Mouse (Mus musculus): ENCODE measurements around the gene Agfg1. TPM values are rescaled to one million over a fixed set of nuclear protein-coding genes. Genes with fewer than 3 reads are reported as not detected.
A peak's percentile ranks its signal among the peaks of the same experiment; 100 is the strongest.

The Agfg1 gene
- polyA plus RNA-seq, 1 experiment, result 21.7 TPM

GRCm38 (mm10) chr1:82798922-82799321 is 40.4 kb upstream of the Agfg1 start:
- TF ChIP-seq MAX (IDR thresholded peaks at IDR 0.05; ENCODE audit: low read depth) (no peak), CEBPB (IDR thresholded peaks at IDR 0.05; ENCODE audit: insufficient read depth, poor library complexity, severe bottlenecking) (peak; percentile 34; the same call in 1 of the 2 replicates), TCF12 (IDR thresholded peaks at IDR 0.05; ENCODE audit: insufficient read depth, poor library complexity, severe bottlenecking) (no peak), USF1 (IDR thresholded peaks at IDR 0.05; ENCODE audit: low read depth) (no peak)
- H3ac ChIP-seq (ENCODE audit: control insufficient read depth, insufficient read length), result no peak overlapping the region
- no peak overlapping the region for H3K4me3 ChIP-seq
- H3K79me2 ChIP-seq (ENCODE audit: control insufficient read depth, insufficient read depth), result no peaks in the 10 kb centered on the region
- H3K27me3 ChIP-seq (ENCODE audit: control insufficient read depth, insufficient read depth, insufficient read length), result no peaks in the 10 kb centered on the region
- H3K4me2 ChIP-seq (ENCODE audit: low read depth), result no peak overlapping the region
- H3K36me3 ChIP-seq (ENCODE audit: control insufficient read depth, insufficient read depth), result no peaks in the 10 kb centered on the region

GRCm38 (mm10) chr1:82801105-82801783 is 38.0 kb upstream of the Agfg1 start:
- H3K4me2 ChIP-seq (ENCODE audit: low read depth), result no peak overlapping the region
- no peaks in the 10 kb centered on the region for H3K27me3 ChIP-seq (ENCODE audit: control insufficient read depth, insufficient read depth, insufficient read length)
- no peak overlapping the region for H3ac ChIP-seq (ENCODE audit: control insufficient read depth, insufficient read length)
- no peak overlapping the region for H3K4me3 ChIP-seq
- H3K79me2 ChIP-seq (ENCODE audit: control insufficient read depth, insufficient read depth), result no peaks in the 10 kb centered on the region
- TF ChIP-seq POLR2A (IDR thresholded peaks at IDR 0.05; ENCODE audit: insufficient read length, low read depth), result no peak
- TF ChIP-seq E2F4 (IDR thresholded peaks at IDR 0.05; ENCODE audit: insufficient read depth), result no peak
- no peak for TF ChIP-seq SRF (IDR thresholded peaks at IDR 0.05; ENCODE audit: control insufficient read depth, insufficient read length, low read depth)
- no peak for TF ChIP-seq TCF12 (IDR thresholded peaks at IDR 0.05; ENCODE audit: insufficient read depth, poor library complexity, severe bottlenecking)
- no peak for TF ChIP-seq MYOG (IDR thresholded peaks at IDR 0.05; ENCODE audit: control insufficient read depth in 1 of 3, insufficient read depth in 1 of 3, insufficient read length in 2 of 3, low read depth in 2 of 3)
- no peak for TF ChIP-seq MAX (IDR thresholded peaks at IDR 0.05; ENCODE audit: low read depth)
- no peak for TF ChIP-seq TCF3 (IDR thresholded peaks at IDR 0.05; ENCODE audit: insufficient read length, low read depth)
- no peak for TF ChIP-seq REST (IDR thresholded peaks at IDR 0.05; ENCODE audit: insufficient read depth, insufficient read length)
- no peak for TF ChIP-seq POLR2AphosphoS2 (IDR thresholded peaks at IDR 0.05; ENCODE audit: insufficient read length, low read depth)
- no peak for TF ChIP-seq MYOD1 (IDR thresholded peaks at IDR 0.05; ENCODE audit: control insufficient read depth in 1 of 3, insufficient read length in 2 of 3, low read depth in 2 of 3)
- no peak for TF ChIP-seq USF1 (IDR thresholded peaks at IDR 0.05; ENCODE audit: low read depth)
- TF ChIP-seq CEBPB (IDR thresholded peaks at IDR 0.05; ENCODE audit: insufficient read depth, poor library complexity, severe bottlenecking), result no peak
- H3K36me3 ChIP-seq (ENCODE audit: control insufficient read depth, insufficient read depth), result no peaks in the 10 kb centered on the region

- no peak overlapping the region for H3K4me3 ChIP-seq
- TF ChIP-seq MYOG (IDR thresholded peaks at IDR 0.05; ENCODE audit: control insufficient read depth in 1 of 3, insufficient read depth in 1 of 3, insufficient read length in 2 of 3, low read depth in 2 of 3), result no peak
- no peak for TF ChIP-seq E2F4 (IDR thresholded peaks at IDR 0.05; ENCODE audit: insufficient read depth)
- no peak for TF ChIP-seq SRF (IDR thresholded peaks at IDR 0.05; ENCODE audit: control insufficient read depth, insufficient read length, low read depth)
These were observed 35.7 kb upstream of the Agfg1 start for GRCm38 (mm10) chr1:82803608-82804007.

GRCm38 (mm10) chr1:82804059-82804458 is 35.2 kb upstream of the Agfg1 start:
- TF ChIP-seq MYOD1 (IDR thresholded peaks at IDR 0.05; ENCODE audit: control insufficient read depth in 1 of 3, insufficient read length in 2 of 3, low read depth in 2 of 3), result no peak
- TF ChIP-seq TCF12 (IDR thresholded peaks at IDR 0.05; ENCODE audit: insufficient read depth, poor library complexity, severe bottlenecking), result no peak
- no peak for TF ChIP-seq POLR2A (IDR thresholded peaks at IDR 0.05; ENCODE audit: insufficient read length, low read depth)
- no peak for TF ChIP-seq CEBPB (IDR thresholded peaks at IDR 0.05; ENCODE audit: insufficient read depth, poor library complexity, severe bottlenecking)
- no peak for TF ChIP-seq MYOG (IDR thresholded peaks at IDR 0.05; ENCODE audit: control insufficient read depth in 1 of 3, insufficient read depth in 1 of 3, insufficient read length in 2 of 3, low read depth in 2 of 3)
- TF ChIP-seq USF1 (IDR thresholded peaks at IDR 0.05; ENCODE audit: low read depth), result no peak
- TF ChIP-seq E2F4 (IDR thresholded peaks at IDR 0.05; ENCODE audit: insufficient read depth), result no peak
- TF ChIP-seq TCF3 (IDR thresholded peaks at IDR 0.05; ENCODE audit: insufficient read length, low read depth), result no peak
- no peak for TF ChIP-seq POLR2AphosphoS2 (IDR thresholded peaks at IDR 0.05; ENCODE audit: insufficient read length, low read depth)
- TF ChIP-seq MAX (IDR thresholded peaks at IDR 0.05; ENCODE audit: low read depth), result no peak
- no peak for TF ChIP-seq REST (IDR thresholded peaks at IDR 0.05; ENCODE audit: insufficient read depth, insufficient read length)
- TF ChIP-seq SRF (IDR thresholded peaks at IDR 0.05; ENCODE audit: control insufficient read depth, insufficient read length, low read depth), result no peak
- Histone ChIP-seq H3K36me3 (ENCODE audit: control insufficient read depth, insufficient read depth) (no peaks in the 10 kb centered on the region), H3K79me2 (ENCODE audit: control insufficient read depth, insufficient read depth) (no peaks in the 10 kb centered on the region), H3ac (ENCODE audit: control insufficient read depth, insufficient read length) (no peak overlapping the region), H3K4me3 (no peak overlapping the region), H3K27me3 (ENCODE audit: control insufficient read depth, insufficient read depth, insufficient read length) (no peaks in the 10 kb centered on the region), H3K4me2 (ENCODE audit: low read depth) (no peak overlapping the region)

More at GRCm38 (mm10) chr1:82803608-82804007, 35.7 kb upstream of the Agfg1 start:
- H3K27me3 ChIP-seq (ENCODE audit: control insufficient read depth, insufficient read depth, insufficient read length), result no peaks in the 10 kb centered on the region
- H3K4me2 ChIP-seq (ENCODE audit: low read depth), result no peak overlapping the region
- H3K36me3 ChIP-seq (ENCODE audit: control insufficient read depth, insufficient read depth), result no peaks in the 10 kb centered on the region
- no peaks in the 10 kb centered on the region for H3K79me2 ChIP-seq (ENCODE audit: control insufficient read depth, insufficient read depth)
- H3ac ChIP-seq (ENCODE audit: control insufficient read depth, insufficient read length), result no peak overlapping the region

- H3K4me2 ChIP-seq (ENCODE audit: low read depth), result no peak overlapping the region
- no peaks in the 10 kb centered on the region for H3K36me3 ChIP-seq (ENCODE audit: control insufficient read depth, insufficient read depth)
- no peak overlapping the region for H3ac ChIP-seq (ENCODE audit: control insufficient read depth, insufficient read length)
- no peak for TF ChIP-seq E2F4 (IDR thresholded peaks at IDR 0.05; ENCODE audit: insufficient read depth)
- no peak for TF ChIP-seq USF1 (IDR thresholded peaks at IDR 0.05; ENCODE audit: low read depth)
- no peak for TF ChIP-seq MYOD1 (IDR thresholded peaks at IDR 0.05; ENCODE audit: control insufficient read depth in 1 of 3, insufficient read length in 2 of 3, low read depth in 2 of 3)
- no peak for TF ChIP-seq TCF12 (IDR thresholded peaks at IDR 0.05; ENCODE audit: insufficient read depth, poor library complexity, severe bottlenecking)
- no peak for TF ChIP-seq TCF3 (IDR thresholded peaks at IDR 0.05; ENCODE audit: insufficient read length, low read depth)
- TF ChIP-seq REST (IDR thresholded peaks at IDR 0.05; ENCODE audit: insufficient read depth, insufficient read length), result no peak
- TF ChIP-seq POLR2AphosphoS2 (IDR thresholded peaks at IDR 0.05; ENCODE audit: insufficient read length, low read depth), result no peak
- no peak for TF ChIP-seq MYOG (IDR thresholded peaks at IDR 0.05; ENCODE audit: control insufficient read depth in 1 of 3, insufficient read depth in 1 of 3, insufficient read length in 2 of 3, low read depth in 2 of 3)
- no peak for TF ChIP-seq MAX (IDR thresholded peaks at IDR 0.05; ENCODE audit: low read depth)
- no peak for TF ChIP-seq CEBPB (IDR thresholded peaks at IDR 0.05; ENCODE audit: insufficient read depth, poor library complexity, severe bottlenecking)
- no peak for TF ChIP-seq POLR2A (IDR thresholded peaks at IDR 0.05; ENCODE audit: insufficient read length, low read depth)
- no peak for TF ChIP-seq SRF (IDR thresholded peaks at IDR 0.05; ENCODE audit: control insufficient read depth, insufficient read length, low read depth)
- H3K4me3 ChIP-seq, result no peak overlapping the region
- no peaks in the 10 kb centered on the region for H3K79me2 ChIP-seq (ENCODE audit: control insufficient read depth, insufficient read depth)
- no peaks in the 10 kb centered on the region for H3K27me3 ChIP-seq (ENCODE audit: control insufficient read depth, insufficient read depth, insufficient read length)
These were observed 32.9 kb upstream of the Agfg1 start for GRCm38 (mm10) chr1:82806391-82806790.

Measured in myocyte (in vitro differentiated cells).